8 mouse cellular contexts compared by ENCODE assay signal in genomic region chr6:141447547-141447946, GRCm38 (mm10).
DNase-seq lines count a peak whose midpoint lies in the region; ATAC-seq lines count a peak whose summit lies in the region.

No protein-coding gene starts in this region.

- H3K36me3 ChIP-seq in heart, embryonic 12.5 days: no peaks in the 10 kb centered on the region
- H3K36me3 ChIP-seq in forebrain, embryonic 14.5 days (ENCODE audit: control insufficient read depth, insufficient read depth, low read length): no peaks in the 10 kb centered on the region
- H3K36me3 ChIP-seq in neural tube, embryonic 12.5 days: no peaks in the 10 kb centered on the region

- no peaks in the 10 kb centered on the region for H3K4me1 ChIP-seq in heart, embryonic 12.5 days (replicated peaks)
- H3K4me1 ChIP-seq in forebrain, embryonic 14.5 days (ENCODE audit: control insufficient read depth, insufficient read depth, low read length): no peaks in the 10 kb centered on the region
- H3K4me1 ChIP-seq in neural tube, embryonic 12.5 days: no peaks in the 10 kb centered on the region

- no peaks in the 10 kb centered on the region for H3K9me3 ChIP-seq in heart, embryonic 12.5 days (replicated peaks)
- H3K9me3 ChIP-seq in forebrain, embryonic 14.5 days (replicated peaks; ENCODE audit: control insufficient read depth, low read length): 0 out of 2 replicates have a peak, but pooled peaks cover 3% of the 10 kb centered on the region
- H3K9me3 ChIP-seq in neural tube, embryonic 12.5 days: no peaks in the 10 kb centered on the region

- 8% methylated on average over 3 of the region's 3 CpGs for WGBS in heart, embryonic 12.5 days
- WGBS in forebrain, embryonic 14.5 days: 11% methylated on average over 3 of the region's 3 CpGs
- WGBS in neural tube, embryonic 12.5 days: 13% methylated on average over 3 of the region's 3 CpGs

- DNase-seq in heart, adult 9 months (ENCODE audit: low spot score in 2 of 2): peak; percentile 21 to 61
- DNase-seq in brain, embryonic 18.5 days (ENCODE audit: low read depth, low spot score): peak; percentile 55
- DNase-seq in forebrain, embryonic 14.5 days (ENCODE audit: low spot score): peak; percentile 91
- DNase-seq in kidney, adult 18-20 months: peak; percentile 57
- DNase-seq in left cerebral cortex, postnatal 25 days (ENCODE audit: low spot score in 2 of 2): peak; percentile 53 to 74

- no peak overlapping the region for H3K27ac ChIP-seq in heart, embryonic 12.5 days (ENCODE audit: poor library complexity, severe bottlenecking)
- no peak overlapping the region for H3K27ac ChIP-seq in forebrain, embryonic 14.5 days (ENCODE audit: low read depth, low read length)
- no peak overlapping the region for H3K27ac ChIP-seq in neural tube, embryonic 12.5 days

- no peak overlapping the region for H3K9ac ChIP-seq in heart, embryonic 12.5 days
- no peak overlapping the region for H3K9ac ChIP-seq in forebrain, embryonic 14.5 days (ENCODE audit: low read length)
- no peak overlapping the region for H3K9ac ChIP-seq in neural tube, embryonic 12.5 days

- no peak overlapping the region for H3K4me3 ChIP-seq in heart, embryonic 12.5 days
- H3K4me3 ChIP-seq in forebrain, embryonic 14.5 days (ENCODE audit: low read depth, low read length): no peak overlapping the region
- no peak overlapping the region for H3K4me3 ChIP-seq in neural tube, embryonic 12.5 days

- no peaks in the 10 kb centered on the region for H3K27me3 ChIP-seq in heart, embryonic 12.5 days (replicated peaks)
- no peaks in the 10 kb centered on the region for H3K27me3 ChIP-seq in forebrain, embryonic 14.5 days (replicated peaks; ENCODE audit: control insufficient read depth, insufficient read depth, low read length)
- H3K27me3 ChIP-seq in neural tube, embryonic 12.5 days (replicated peaks): no peaks in the 10 kb centered on the region

- ATAC-seq in heart, embryonic 12.5 days (ENCODE audit: insufficient number of reproducible peaks, low FRiP score): no peak
- ATAC-seq in forebrain, embryonic 14.5 days: peak; percentile 72
- ATAC-seq in neural tube, embryonic 12.5 days (ENCODE audit: low FRiP score, low read depth): peak; percentile 68
- no peak for ATAC-seq in inflammation-experienced regulatory T-cells, adult 6 months

- intact Hi-C loops in left cerebral cortex, postnatal 25 days (cut with DNase I): loop anchor here (2.0 to 5.0 kb wide), 3 partner anchors 523 to 730 kb away; no protein-coding TSS in a partner anchor

- no peak overlapping the region for H3K4me2 ChIP-seq in heart, embryonic 12.5 days
- H3K4me2 ChIP-seq in forebrain, embryonic 14.5 days (ENCODE audit: low read length): no peak overlapping the region
- H3K4me2 ChIP-seq in neural tube, embryonic 12.5 days (replicated peaks): no peak overlapping the region

Comparison
In these comparisons a context has a peak if more than half of its experiments do, and no peak if none do; other contexts are left out.
1. DNase-seq: peak in every context shown above with its lines; median percentile 91 in forebrain, embryonic 14.5 days; 64 in left cerebral cortex, postnatal 25 days; 57 in kidney, adult 18-20 months; 55 in brain, embryonic 18.5 days; 41 in heart, adult 9 months.
2. ATAC-seq: peak in forebrain, embryonic 14.5 days (single experiment) and neural tube, embryonic 12.5 days (single experiment); none in heart, embryonic 12.5 days (single experiment) and inflammation-experienced regulatory T-cells, adult 6 months (single experiment).